Mouse (Mus musculus) embryonic fibroblast, embryonic 13.5 days (primary cell): Measurements from ENCODE around the gene Crk. TPM values are rescaled to one million over a fixed set of nuclear protein-coding genes. Genes with fewer than 3 reads are reported as not detected.

Source experiments
- H3K27ac ChIP-seq: 2 replicates; pipeline ENCODE4 v1.5.1; 2012; ENCODE audit warnings: low read length, control low read depth, inconsistent platforms; ENCODE audit not compliant: insufficient read depth
- H3K4me1 ChIP-seq: 2 replicates; pipeline ENCODE4 v1.6.1; 2011; ENCODE audit warnings: low read length; ENCODE audit not compliant: control insufficient read depth, insufficient read depth
- H3K4me3 ChIP-seq: 2 replicates; pipeline ENCODE4 v1.5.1; 2011; ENCODE audit warnings: mild to moderate bottlenecking, control low read depth, low read length; ENCODE audit not compliant: insufficient read depth
- CTCF ChIP-seq: IDR thresholded peaks from 2 replicates; pipeline ENCODE4 v1.5.1; 2011; ENCODE audit warnings: mild to moderate bottlenecking, control low read depth, low read length, moderate library complexity, borderline replicate concordance; ENCODE audit not compliant: insufficient read depth
- POLR2A ChIP-seq: IDR thresholded peaks from 2 replicates; pipeline ENCODE4 v1.6.1; 2011; ENCODE audit warnings: low read depth, mild to moderate bottlenecking, control low read depth, low read length, moderate library complexity
- polyA plus RNA-seq: library from polyadenylated mRNA; stranded (reverse); fragments of >200 nt; gene quantifications from 2 replicates; pipeline ENCODE4 v1.2.4, GENCODE M21; 2011; ENCODE audit warnings: low read depth; ENCODE audit not compliant: missing spikeins, insufficient read length

The Crk gene
- polyA plus RNA-seq, 1 experiment = 133 TPM

DNA sequence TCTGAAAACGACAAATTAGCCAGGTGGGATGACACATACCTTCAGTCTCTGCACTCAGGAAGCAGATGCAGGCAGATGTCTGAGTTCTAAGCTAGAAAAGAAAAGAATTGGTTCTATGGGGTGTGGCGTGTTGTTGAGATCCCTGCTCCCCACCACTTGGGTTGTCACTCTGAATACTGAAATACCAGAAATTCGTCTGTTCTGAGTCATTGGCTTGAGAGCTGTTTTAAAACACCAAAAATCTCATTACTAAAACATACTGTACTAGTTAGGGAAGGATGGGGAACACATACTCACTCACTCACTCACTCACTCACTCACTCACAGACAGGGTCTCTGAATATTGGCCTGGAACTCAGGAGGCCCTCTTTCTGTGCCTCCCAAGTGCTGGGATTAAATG is 57.9 kb downstream of the Crk start:
- Histone ChIP-seq H3K4me1 (peaks cover 23% of the 10 kb centered on the region), H3K4me3 (no peak overlapping the region), H3K27ac (peak overlapping the region; percentile 91)
- TF ChIP-seq POLR2A = no peak
- TF ChIP-seq CTCF = no peak

DNA sequence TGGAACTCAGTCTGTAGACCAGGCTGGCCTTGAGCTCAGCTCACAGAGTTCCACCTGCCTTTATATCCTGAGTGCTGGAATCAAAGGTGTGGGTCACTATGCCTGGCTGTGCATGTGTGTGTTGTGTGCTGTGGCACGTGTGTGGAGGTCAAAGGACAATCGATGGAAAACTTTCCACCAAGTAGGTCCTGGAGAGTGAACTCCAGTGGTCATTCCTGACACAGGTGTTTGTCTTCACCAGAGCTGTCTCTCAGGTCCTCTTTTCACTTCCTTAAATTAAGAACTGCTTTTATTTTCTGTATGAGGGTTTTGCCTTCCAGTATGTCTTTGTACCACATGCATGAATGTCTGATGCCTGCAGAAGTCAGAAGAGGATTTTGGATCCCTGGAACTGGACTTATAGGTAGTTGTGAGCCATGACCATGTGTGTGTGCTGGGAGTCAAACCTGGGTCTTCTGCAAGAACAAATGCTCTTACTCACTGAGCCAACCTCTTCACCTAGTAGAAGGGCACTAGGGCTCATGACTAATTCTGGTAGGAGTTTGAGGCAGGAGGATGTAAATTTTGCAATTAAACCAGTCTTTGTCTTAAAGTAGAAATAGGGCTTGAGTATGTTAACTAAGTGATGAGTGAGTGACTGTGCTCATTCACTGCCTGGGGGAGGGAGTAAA is 58.9 kb downstream of the Crk start:
- peaks cover 23% of the 10 kb centered on the region for H3K4me1 ChIP-seq
- peak overlapping the region; percentile 42; the same call in 1 of the 2 replicates for H3K27ac ChIP-seq
- H3K4me3 ChIP-seq = no peak overlapping the region
- no peak for TF ChIP-seq POLR2A
- TF ChIP-seq CTCF = no peak

DNA sequence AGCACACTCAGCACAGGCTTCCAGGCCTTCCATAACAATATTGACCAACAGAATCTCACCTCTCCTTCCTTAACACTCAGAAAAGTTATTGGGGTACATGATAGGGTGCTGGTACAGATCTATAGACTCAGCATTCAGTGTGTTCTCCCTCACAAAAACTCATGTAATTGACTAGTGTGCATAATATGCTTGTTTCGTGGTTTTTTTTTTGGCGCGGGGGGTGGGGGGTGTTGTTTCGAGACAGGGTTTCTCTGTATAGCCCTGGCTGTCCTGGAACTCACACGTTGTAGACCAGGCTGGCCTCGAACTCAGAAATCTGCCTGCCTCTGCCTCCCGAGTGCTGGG is 59.4 kb downstream of the Crk start:
- no peak overlapping the region for H3K4me3 ChIP-seq
- no peak for TF ChIP-seq CTCF
- no peak for TF ChIP-seq POLR2A
- H3K4me1 ChIP-seq = peaks cover 23% of the 10 kb centered on the region
- H3K27ac ChIP-seq = no peak overlapping the region

DNA sequence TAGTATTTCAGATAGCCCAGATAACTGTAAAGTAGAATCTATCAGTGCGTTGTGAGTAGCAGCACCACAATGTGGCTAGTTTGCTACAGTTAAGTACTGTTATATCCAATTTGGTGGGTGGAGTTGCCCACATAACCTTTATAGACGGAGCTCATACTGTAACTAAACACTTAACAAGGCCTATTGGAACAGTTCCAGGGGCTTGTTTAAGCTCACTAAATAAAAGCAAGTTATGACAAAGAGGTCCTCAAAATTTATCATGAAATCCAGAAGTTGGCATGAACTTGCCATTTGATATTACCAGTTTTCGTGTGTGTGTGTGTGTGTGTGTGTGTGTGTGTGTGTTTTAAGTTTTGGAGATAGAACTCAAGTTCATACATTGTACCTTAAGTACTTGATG is 61.1 kb downstream of the Crk start:
- H3K4me3 ChIP-seq = no peak overlapping the region
- H3K4me1 ChIP-seq = peaks cover 22% of the 10 kb centered on the region
- H3K27ac ChIP-seq = no peak overlapping the region
- TF ChIP-seq POLR2A (no peak), CTCF (no peak)

DNA sequence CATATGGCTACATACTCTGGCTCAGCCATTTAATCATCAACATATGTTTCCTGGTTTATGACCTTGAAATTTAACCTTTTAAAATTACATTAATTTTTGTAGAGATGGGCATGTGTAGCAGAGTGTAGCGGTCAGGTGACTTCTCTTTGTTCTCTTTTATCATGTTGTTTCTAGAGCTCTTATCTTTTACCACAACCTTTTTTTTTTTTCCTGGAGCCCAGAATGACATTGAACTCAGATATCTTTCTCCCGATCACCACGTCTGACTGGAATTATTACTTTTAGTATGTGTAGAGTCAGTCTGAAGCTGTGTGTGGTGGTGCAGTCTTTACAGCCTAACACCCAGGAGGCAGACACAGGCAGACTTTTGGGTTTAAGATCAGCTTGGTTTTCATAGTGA is 62.6 kb downstream of the Crk start:
- no peak overlapping the region for H3K27ac ChIP-seq
- H3K4me3 ChIP-seq = no peak overlapping the region
- TF ChIP-seq CTCF (no peak), POLR2A (no peak)
- peaks cover 22% of the 10 kb centered on the region for H3K4me1 ChIP-seq

DNA sequence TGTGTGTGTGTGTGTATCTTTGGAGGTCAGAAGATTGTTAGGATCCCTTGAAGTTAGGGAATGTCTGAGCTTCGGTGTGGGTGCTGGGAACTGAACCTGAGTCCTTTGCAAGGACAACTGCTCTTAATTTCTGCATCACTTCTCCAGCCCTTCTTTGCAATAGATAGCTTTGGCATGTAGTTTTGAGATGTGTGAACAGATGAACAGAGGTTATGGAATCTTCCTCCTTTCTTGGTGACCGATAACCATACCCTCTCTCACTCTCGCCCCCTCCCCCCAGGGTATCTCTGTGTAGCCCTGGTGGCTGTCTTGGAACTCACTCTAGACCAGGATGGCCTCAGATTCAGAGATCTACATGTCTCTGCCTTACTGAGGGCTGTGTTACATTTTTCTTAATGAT is 65.7 kb downstream of the Crk start:
- no peak overlapping the region for H3K27ac ChIP-seq
- no peak overlapping the region for H3K4me3 ChIP-seq
- H3K4me1 ChIP-seq = peaks cover 31% of the 10 kb centered on the region
- no peak for TF ChIP-seq POLR2A
- TF ChIP-seq CTCF = no peak

DNA sequence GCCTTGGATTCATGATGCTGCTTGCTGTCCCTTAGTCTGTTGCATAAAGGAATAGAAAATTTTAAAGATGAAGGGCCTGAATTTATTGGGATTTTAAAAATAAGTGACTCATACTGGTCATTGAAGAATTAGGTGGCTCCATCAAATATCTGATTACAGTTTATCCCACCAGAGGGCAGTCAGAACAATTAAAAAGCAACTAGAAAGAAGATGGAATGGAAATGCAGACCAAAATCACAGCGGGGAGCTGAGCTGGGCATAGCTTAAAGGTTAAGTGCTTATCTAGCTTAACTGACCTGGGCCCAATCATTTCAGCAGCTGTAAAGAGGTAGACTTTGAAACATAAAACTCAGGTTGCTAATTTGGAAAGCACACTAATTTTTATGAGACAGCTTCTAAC is 71.5 kb downstream of the Crk start:
- H3K4me3 ChIP-seq = no peak overlapping the region
- H3K27ac ChIP-seq = no peak overlapping the region
- H3K4me1 ChIP-seq = peaks cover 28% of the 10 kb centered on the region
- TF ChIP-seq CTCF (no peak), POLR2A (no peak)

DNA sequence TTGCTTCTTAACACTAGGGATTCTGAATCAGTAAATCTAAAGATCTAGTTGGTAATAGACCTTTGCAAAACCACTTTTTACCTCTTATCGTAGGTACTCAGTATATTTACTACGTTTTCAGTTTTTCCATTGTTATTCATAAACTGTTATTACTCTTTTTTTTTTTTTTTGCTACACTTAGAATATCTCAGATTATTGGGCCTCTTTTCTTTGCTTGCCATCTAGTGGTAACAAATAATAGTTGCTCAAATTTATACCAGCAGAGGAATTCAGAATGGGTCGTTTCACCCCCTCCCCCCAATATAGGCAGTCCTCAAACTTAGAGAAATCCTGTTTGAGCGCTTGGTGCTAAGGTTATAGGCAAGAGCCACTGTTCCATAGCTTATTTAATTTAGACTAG is 72.0 kb downstream of the Crk start:
- Histone ChIP-seq H3K4me1 (peaks cover 26% of the 10 kb centered on the region), H3K27ac (no peak overlapping the region), H3K4me3 (no peak overlapping the region)
- no peak for TF ChIP-seq CTCF
- no peak for TF ChIP-seq POLR2A

Other genes starting within 250 kb of the Crk start
- gene Serpinf2, start 239.7 kb upstream of the Crk start, polyA plus RNA-seq = not detected in 2 replicates
- gene Wdr81, start 224.5 kb upstream of the Crk start, polyA plus RNA-seq = 9.5 and 17.3 TPM in 2 replicates
- gene Tlcd2, start 217.5 kb upstream of the Crk start, polyA plus RNA-seq = 11.2 and 11.4 TPM in 2 replicates
- 127 and 132 TPM in 2 replicates for gene Prpf8, start 192.4 kb upstream of the Crk start, polyA plus RNA-seq
- gene Rilp, start 169.2 kb upstream of the Crk start, polyA plus RNA-seq = 1.7 TPM in 2 replicates
- 0.25 TPM in 1 of 2 replicates, not detected in the other for gene Scarf1, start 165.7 kb upstream of the Crk start, polyA plus RNA-seq
- 5.4 and 6.9 TPM in 2 replicates for gene Slc43a2, start 147.6 kb upstream of the Crk start, polyA plus RNA-seq
- gene Pitpna, start 91.2 kb upstream of the Crk start, polyA plus RNA-seq = 160 and 204 TPM in 2 replicates
- gene Inpp5k, start 48.3 kb upstream of the Crk start, polyA plus RNA-seq = 15.2 and 17.8 TPM in 2 replicates
- gene Myo1c, start 28.8 kb upstream of the Crk start, polyA plus RNA-seq = 169 and 247 TPM in 2 replicates
- gene Ywhae, start 53.6 kb downstream of the Crk start, polyA plus RNA-seq = 662 and 701 TPM in 2 replicates
- gene Doc2b, start 116.8 kb downstream of the Crk start, polyA plus RNA-seq = 1.5 and 1.9 TPM in 2 replicates